Mouse (Mus musculus): ENCODE measurements around the gene Ctdsp2. TPM values are rescaled to one million over a fixed set of nuclear protein-coding genes. Genes with fewer than 3 reads are reported as not detected.

Ctdsp2 gene
- polyA plus RNA-seq, 1 experiment from 2014 or later, result 87.4 TPM

GRCm38 (mm10) chr10:126981746-126982145 is 3.2 kb downstream of the Ctdsp2 start:
- peak overlapping the region; percentile 99 for H3K4me2 ChIP-seq
- ATAC-seq (ENCODE audit: insufficient number of reproducible peaks, insufficient read depth, low FRiP score, low TSS enrichment, low read depth), result no peak
- peak overlapping the region; percentile 95 for H3K4me3 ChIP-seq
- H3K4me1 ChIP-seq, result peaks cover 69% of the 10 kb centered on the region
- H3K9ac ChIP-seq, result peak overlapping the region; percentile 99
- peak overlapping the region; percentile 100; the same call in 1 of the 2 replicates for H3K27ac ChIP-seq
- peaks cover 11% of the 10 kb centered on the region; the same call in 1 of the 2 replicates for H3K36me3 ChIP-seq
- 44% methylated on average over 3 of the region's 3 CpGs for WGBS
- H3K27me3 ChIP-seq, result no peaks in the 10 kb centered on the region
- no peaks in the 10 kb centered on the region for H3K9me3 ChIP-seq

DNA sequence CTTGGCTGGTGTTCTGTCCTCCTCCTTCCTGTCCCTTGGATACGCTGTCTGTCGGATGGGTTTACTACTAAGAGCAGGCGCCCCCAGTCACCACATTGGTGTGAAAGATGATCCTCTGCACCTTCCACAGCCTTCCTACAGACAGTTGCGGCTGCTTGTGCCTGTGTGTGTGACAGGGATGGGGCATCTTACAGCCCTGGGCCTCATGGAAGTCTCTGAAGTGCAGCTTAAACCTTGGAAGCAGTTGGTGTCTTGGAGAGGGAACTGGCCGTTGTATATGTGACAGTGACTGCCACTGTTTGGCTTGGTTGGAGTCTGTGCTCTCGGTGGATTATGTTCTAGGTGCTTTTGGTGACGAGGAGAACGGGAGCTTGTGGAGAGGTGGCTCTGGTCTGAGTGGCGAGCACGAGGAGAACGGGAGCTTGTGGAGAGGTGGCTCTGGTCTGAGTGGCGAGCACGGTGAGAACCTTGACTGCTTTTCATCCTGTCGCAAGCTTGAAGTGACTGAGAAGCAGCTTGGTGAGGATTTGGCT is 4.7 kb downstream of the Ctdsp2 start:
- no peak for ATAC-seq (ENCODE audit: insufficient number of reproducible peaks, insufficient read depth, low FRiP score, low TSS enrichment, low read depth)
- H3K9ac ChIP-seq, result peak overlapping the region; percentile 99
- H3K4me1 ChIP-seq, result peaks cover 77% of the 10 kb centered on the region
- H3K9me3 ChIP-seq, result no peaks in the 10 kb centered on the region
- 49% methylated on average over 14 of the region's 14 CpGs for WGBS
- peak overlapping the region; percentile 99 for H3K4me2 ChIP-seq
- peaks cover 11% of the 10 kb centered on the region; the same call in 1 of the 2 replicates for H3K36me3 ChIP-seq
- peak overlapping the region; percentile 95 for H3K4me3 ChIP-seq
- no peaks in the 10 kb centered on the region for H3K27me3 ChIP-seq
- peak overlapping the region; percentile 44; the same call in 1 of the 2 replicates for H3K27ac ChIP-seq

- H3K27ac ChIP-seq, result peak overlapping the region; percentile 61
- H3K4me2 ChIP-seq, result peak overlapping the region; percentile 99
- peaks cover 15% of the 10 kb centered on the region for H3K36me3 ChIP-seq
- H3K9ac ChIP-seq, result peak overlapping the region; percentile 47
- WGBS, result 45% methylated on average over 5 of the region's 5 CpGs
- no peaks in the 10 kb centered on the region for H3K27me3 ChIP-seq
- H3K4me1 ChIP-seq, result peaks cover 87% of the 10 kb centered on the region
- no peak for ATAC-seq (ENCODE audit: insufficient number of reproducible peaks, insufficient read depth, low FRiP score, low TSS enrichment, low read depth)
- peak overlapping the region; percentile 8 for H3K4me3 ChIP-seq
- H3K9me3 ChIP-seq, result no peaks in the 10 kb centered on the region
Observed at GRCm38 (mm10) chr10:126984189-126985004, 5.9 kb downstream of the Ctdsp2 start.

DNA sequence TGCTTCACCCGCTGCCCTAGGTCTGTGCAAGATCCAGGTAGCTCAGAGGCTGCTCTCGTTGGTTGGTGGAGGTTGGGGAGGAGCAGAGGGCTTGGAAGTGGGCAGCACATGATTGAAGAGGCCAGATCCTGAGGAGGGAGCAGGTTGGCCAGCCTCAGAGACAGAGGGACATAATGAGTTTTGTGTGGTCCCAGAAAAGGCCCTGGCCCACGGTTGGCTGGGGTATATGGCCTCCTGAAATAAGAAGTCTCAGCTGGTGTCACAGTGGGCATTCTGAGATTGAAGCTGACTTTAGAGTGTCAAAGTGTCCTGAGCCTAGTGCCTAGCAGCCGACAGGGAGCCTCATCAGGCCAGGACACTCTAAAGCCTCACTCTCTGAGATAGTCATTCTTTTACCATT is 6.6 kb downstream of the Ctdsp2 start:
- ATAC-seq (ENCODE audit: insufficient number of reproducible peaks, insufficient read depth, low FRiP score, low TSS enrichment, low read depth), result no peak
- Histone ChIP-seq H3K4me1 (peaks cover 93% of the 10 kb centered on the region), H3K4me3 (peak overlapping the region; percentile 8; the same call in 1 of the 2 replicates), H3K27me3 (no peaks in the 10 kb centered on the region), H3K27ac (peak overlapping the region; percentile 61), H3K36me3 (peaks cover 15% of the 10 kb centered on the region), H3K4me2 (peak overlapping the region; percentile 99), H3K9me3 (no peaks in the 10 kb centered on the region), H3K9ac (0 out of 2 replicates have a peak overlapping the region, but pooled peaks have one; percentile 47)
- WGBS, result 79% methylated on average over 4 of the region's 4 CpGs

DNA sequence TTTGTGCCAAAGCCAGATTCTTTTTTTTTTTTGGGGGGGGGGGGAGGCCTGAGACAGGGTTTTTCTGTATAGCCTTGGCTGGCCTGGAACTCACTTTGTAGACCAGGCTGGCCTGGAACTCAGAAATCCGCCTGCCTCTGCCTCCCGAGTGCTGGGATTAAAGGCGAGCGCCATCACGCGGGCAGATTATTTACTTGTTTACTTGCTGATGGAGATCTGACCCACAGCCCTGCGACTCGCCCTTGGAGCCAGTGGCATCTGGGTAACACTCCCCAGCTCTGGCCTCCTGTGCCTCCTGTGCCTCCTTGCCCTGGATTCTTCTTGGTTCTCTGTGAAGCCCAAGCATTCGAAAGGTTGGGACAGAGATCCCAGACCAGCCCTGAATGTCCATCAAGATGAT is 7.1 kb downstream of the Ctdsp2 start:
- 95% methylated on average over 9 of the region's 9 CpGs for WGBS
- peak overlapping the region; percentile 74; the same call in 1 of the 2 replicates for H3K27ac ChIP-seq
- H3K9me3 ChIP-seq, result no peaks in the 10 kb centered on the region
- H3K27me3 ChIP-seq, result no peaks in the 10 kb centered on the region
- H3K4me1 ChIP-seq, result peaks cover 98% of the 10 kb centered on the region
- peaks cover 15% of the 10 kb centered on the region for H3K36me3 ChIP-seq
- peak overlapping the region; percentile 7; the same call in 1 of the 2 replicates for H3K4me2 ChIP-seq
- ATAC-seq (ENCODE audit: insufficient number of reproducible peaks, insufficient read depth, low FRiP score, low TSS enrichment, low read depth), result no peak
- H3K9ac ChIP-seq, result no peak overlapping the region
- H3K4me3 ChIP-seq, result no peak overlapping the region

GRCm38 (mm10) chr10:126986541-126986961 is 8.0 kb downstream of the Ctdsp2 start:
- Histone ChIP-seq H3K9me3 (no peaks in the 10 kb centered on the region), H3K4me2 (peak overlapping the region; percentile 7; the same call in 1 of the 2 replicates), H3K4me1 (peaks cover 95% of the 10 kb centered on the region), H3K4me3 (0 out of 2 replicates have a peak overlapping the region, but pooled peaks have one; percentile 11), H3K36me3 (peaks cover 21% of the 10 kb centered on the region), H3K27me3 (no peaks in the 10 kb centered on the region), H3K27ac (peak overlapping the region; percentile 74), H3K9ac (no peak overlapping the region; the same call in 1 of the 2 replicates)
- ATAC-seq (ENCODE audit: insufficient number of reproducible peaks, insufficient read depth, low FRiP score, low TSS enrichment, low read depth), result 0 out of 2 replicates have a peak, but pooled peaks have one; percentile 27
- WGBS, result 50% methylated on average over 4 of the region's 4 CpGs

GRCm38 (mm10) chr10:126987183-126988118 is 8.9 kb downstream of the Ctdsp2 start:
- no peak for ATAC-seq (ENCODE audit: insufficient number of reproducible peaks, insufficient read depth, low FRiP score, low TSS enrichment, low read depth)
- no peaks in the 10 kb centered on the region for H3K27me3 ChIP-seq
- H3K4me1 ChIP-seq, result peaks cover 86% of the 10 kb centered on the region
- H3K9ac ChIP-seq, result no peak overlapping the region
- H3K36me3 ChIP-seq, result peaks cover 30% of the 10 kb centered on the region
- WGBS, result 54% methylated on average over 8 of the region's 8 CpGs
- peak overlapping the region; percentile 74 for H3K27ac ChIP-seq
- peak overlapping the region; percentile 7 for H3K4me2 ChIP-seq
- H3K9me3 ChIP-seq, result no peaks in the 10 kb centered on the region
- H3K4me3 ChIP-seq, result no peak overlapping the region

- H3K9ac ChIP-seq, result 0 out of 2 replicates have a peak overlapping the region, but pooled peaks have one; percentile 27
- no peak for ATAC-seq (ENCODE audit: insufficient number of reproducible peaks, insufficient read depth, low FRiP score, low TSS enrichment, low read depth)
- no peak overlapping the region for H3K4me3 ChIP-seq
Observed at GRCm38 (mm10) chr10:126988513-126989165, 10.1 kb downstream of the Ctdsp2 start.

GRCm38 (mm10) chr10:126990313-126991056 is 12.0 kb downstream of the Ctdsp2 start:
- peak overlapping the region; percentile 33; the same call in 1 of the 2 replicates for H3K27ac ChIP-seq
- peaks cover 49% of the 10 kb centered on the region for H3K36me3 ChIP-seq
- H3K9me3 ChIP-seq, result no peaks in the 10 kb centered on the region
- peaks cover 59% of the 10 kb centered on the region for H3K4me1 ChIP-seq
- no peak overlapping the region for H3K4me2 ChIP-seq
- peak; percentile 54 for ATAC-seq (ENCODE audit: insufficient number of reproducible peaks, insufficient read depth, low FRiP score, low TSS enrichment, low read depth)
- no peak overlapping the region for H3K4me3 ChIP-seq
- H3K27me3 ChIP-seq, result no peaks in the 10 kb centered on the region
- peak overlapping the region; percentile 40; the same call in 1 of the 2 replicates for H3K9ac ChIP-seq
- WGBS, result 60% methylated on average over 7 of the region's 7 CpGs

More at GRCm38 (mm10) chr10:126988513-126989165, 10.1 kb downstream of the Ctdsp2 start:
- no peak overlapping the region for H3K4me2 ChIP-seq
- WGBS, result 75% methylated on average over 5 of the region's 5 CpGs
- H3K27ac ChIP-seq, result peak overlapping the region; percentile 74
- no peaks in the 10 kb centered on the region for H3K27me3 ChIP-seq
- no peaks in the 10 kb centered on the region for H3K9me3 ChIP-seq
- H3K36me3 ChIP-seq, result peaks cover 35% of the 10 kb centered on the region
- peaks cover 74% of the 10 kb centered on the region for H3K4me1 ChIP-seq

- H3K36me3 ChIP-seq, result peaks cover 57% of the 10 kb centered on the region
- H3K4me1 ChIP-seq, result peaks cover 47% of the 10 kb centered on the region
- H3K4me3 ChIP-seq, result no peak overlapping the region
- no peak for ATAC-seq (ENCODE audit: insufficient number of reproducible peaks, insufficient read depth, low FRiP score, low TSS enrichment, low read depth)
- no peak overlapping the region for H3K9ac ChIP-seq
- no peaks in the 10 kb centered on the region for H3K9me3 ChIP-seq
- H3K4me2 ChIP-seq, result no peak overlapping the region
- no peaks in the 10 kb centered on the region for H3K27me3 ChIP-seq
- H3K27ac ChIP-seq, result no peak overlapping the region
- 76% methylated on average over 3 of the region's 3 CpGs for WGBS
Observed at GRCm38 (mm10) chr10:126991676-126992075, 13.2 kb downstream of the Ctdsp2 start.

All from embryonic facial prominence, embryonic 13.5 days (tissue).